ENCODE assay signal across 9 mouse cellular contexts in genomic region chr17:47833029-47833627, GRCm38 (mm10). TPM values are rescaled to one million over a fixed set of nuclear protein-coding genes. Genes with fewer than 3 reads are reported as not detected.
DNase-seq lines count a peak whose midpoint lies in the region; ATAC-seq lines count a peak whose summit lies in the region.
"Had no signal": no experiment of that assay in that cellular context is flagged by ENCODE, and none has a peak within 500 bp of the region (broad histone marks: within the 10 kb centered on the region; RNA-seq: fewer than 3 reads in every experiment).

No protein-coding gene starts in this region.

- H3K27me3 ChIP-seq in heart, embryonic 16.5 days (ENCODE audit: control insufficient read depth, insufficient read depth, low read length): 0 out of 2 replicates have a peak, but pooled peaks cover 2% of the 10 kb centered on the region
- peaks cover 39% of the 10 kb centered on the region for H3K27me3 ChIP-seq in limb, embryonic 10.5 days (ENCODE audit: low read depth, poor library complexity, severe bottlenecking)
- H3K27me3 ChIP-seq in midbrain, embryonic 10.5 days (ENCODE audit: low read depth, poor library complexity, severe bottlenecking): peaks cover 72% of the 10 kb centered on the region

- DNase-seq in heart, adult 11 months: peak; percentile 96
- no peak for DNase-seq in heart, adult 8-10 months (ENCODE audit: low spot score)
- DNase-seq in embryo, embryonic 11.5 days (ENCODE audit: low read depth, low spot score): peak; percentile 69
- peak; percentile 87 for DNase-seq in limb, embryonic 10.5 days (ENCODE audit: low spot score)
- DNase-seq in midbrain, embryonic 10.5 days (ENCODE audit: low spot score): peak; percentile 77
- DNase-seq in thymus, postnatal 25 days: peak; percentile 26
- DNase-seq in left cerebral cortex, adult 9 months (ENCODE audit: low spot score in 2 of 2): no peak

- peaks cover 34% of the 10 kb centered on the region for H3K4me1 ChIP-seq in heart, embryonic 16.5 days (ENCODE audit: control insufficient read depth, insufficient read depth, low read length)
- peaks cover 69% of the 10 kb centered on the region for H3K4me1 ChIP-seq in limb, embryonic 10.5 days
- H3K4me1 ChIP-seq in midbrain, embryonic 10.5 days: peaks cover 57% of the 10 kb centered on the region

- peak; percentile 83 for ATAC-seq in heart, embryonic 16.5 days (replicated peaks; ENCODE audit: extremely low read depth, insufficient read depth, low FRiP score)

- peaks cover under 1% of the 10 kb centered on the region; the same call in 1 of the 2 replicates for H3K36me3 ChIP-seq in heart, embryonic 16.5 days (ENCODE audit: control insufficient read depth, insufficient read depth)
- peaks cover 21% of the 10 kb centered on the region for H3K36me3 ChIP-seq in limb, embryonic 10.5 days
- H3K36me3 ChIP-seq in midbrain, embryonic 10.5 days: no peaks in the 10 kb centered on the region; the same call in 1 of the 2 replicates

- peak overlapping the region; percentile 90 for H3K9ac ChIP-seq in heart, embryonic 16.5 days (ENCODE audit: low read length)

- WGBS in heart, embryonic 16.5 days: under 1% methylated on average over 43 of the region's 45 CpGs
- under 1% methylated on average over 44 of the region's 45 CpGs for WGBS in limb, embryonic 10.5 days
- WGBS in midbrain, embryonic 10.5 days: 2% methylated on average over 45 of the region's 45 CpGs

- peak overlapping the region; percentile 84 for H3K27ac ChIP-seq in heart, embryonic 16.5 days (ENCODE audit: low read length)
- H3K27ac ChIP-seq in limb, embryonic 10.5 days: peak overlapping the region; percentile 90
- peak overlapping the region; percentile 86 for H3K27ac ChIP-seq in midbrain, embryonic 10.5 days (replicated peaks)

- peak overlapping the region; percentile 94 for H3K4me2 ChIP-seq in heart, embryonic 16.5 days (ENCODE audit: low read depth, low read length)

- H3K9me3 ChIP-seq in heart, embryonic 16.5 days (replicated peaks; ENCODE audit: control insufficient read depth, low read length): no peaks in the 10 kb centered on the region
- H3K9me3 ChIP-seq in limb, embryonic 10.5 days (replicated peaks): no peaks in the 10 kb centered on the region
- no peaks in the 10 kb centered on the region for H3K9me3 ChIP-seq in midbrain, embryonic 10.5 days (replicated peaks)

- H3K4me3 ChIP-seq in heart, embryonic 16.5 days (ENCODE audit: low read length): peak overlapping the region; percentile 87
- H3K4me3 ChIP-seq in limb, embryonic 10.5 days: peak overlapping the region; percentile 71
- peak overlapping the region; percentile 78 for H3K4me3 ChIP-seq in midbrain, embryonic 10.5 days

RNA-seq across cellular contexts. Expression of gene Mdfi, which starts 1.4 kb away (rescaled TPM):
- 1 to 10 TPM; 1.7 to 2.2 (median 1.9) TPM for total RNA-seq in heart, adult 8-10 months (2022)
- 9.7 and 10.7 TPM in 2 replicates for polyA plus RNA-seq in heart, embryonic 16.5 days (2015; fragmentation: Nextera tagmentation; extraction: Ambion mirVana)
- 18.9 and 21.6 TPM in 2 replicates for polyA plus RNA-seq in limb, embryonic 10.5 days (2016; fragmentation: Nextera tagmentation; extraction: Ambion mirVana)
- polyA plus RNA-seq in midbrain, embryonic 10.5 days (2016; fragmentation: Nextera tagmentation; extraction: Ambion mirVana): 10.6 and 12.9 TPM in 2 replicates
- total RNA-seq: MEL had no signal

Comparison
In these comparisons a context has a peak if more than half of its experiments do, and no peak if none do; other contexts are left out.
1. DNase-seq: peak in heart, adult 11 months (single experiment), embryo, embryonic 11.5 days (single experiment), limb, embryonic 10.5 days (single experiment), midbrain, embryonic 10.5 days (single experiment) and thymus, postnatal 25 days (single experiment); none in heart, adult 8-10 months (single experiment) and left cerebral cortex, adult 9 months (0 of 2).
2. Peak in every context shown above with its lines, with median percentiles within 50 percentile points of each other: H3K27ac ChIP-seq and H3K4me3 ChIP-seq.